Mouse (Mus musculus): ENCODE measurements around the gene Sfrp5. TPM values are rescaled to one million over a fixed set of nuclear protein-coding genes. Genes with fewer than 3 reads are reported as not detected.

The Sfrp5 gene
- 1.4 and 1.7 TPM in 2 replicates for polyA plus RNA-seq (2015; fragmentation: Nextera tagmentation; extraction: Ambion mirVana)

DNA sequence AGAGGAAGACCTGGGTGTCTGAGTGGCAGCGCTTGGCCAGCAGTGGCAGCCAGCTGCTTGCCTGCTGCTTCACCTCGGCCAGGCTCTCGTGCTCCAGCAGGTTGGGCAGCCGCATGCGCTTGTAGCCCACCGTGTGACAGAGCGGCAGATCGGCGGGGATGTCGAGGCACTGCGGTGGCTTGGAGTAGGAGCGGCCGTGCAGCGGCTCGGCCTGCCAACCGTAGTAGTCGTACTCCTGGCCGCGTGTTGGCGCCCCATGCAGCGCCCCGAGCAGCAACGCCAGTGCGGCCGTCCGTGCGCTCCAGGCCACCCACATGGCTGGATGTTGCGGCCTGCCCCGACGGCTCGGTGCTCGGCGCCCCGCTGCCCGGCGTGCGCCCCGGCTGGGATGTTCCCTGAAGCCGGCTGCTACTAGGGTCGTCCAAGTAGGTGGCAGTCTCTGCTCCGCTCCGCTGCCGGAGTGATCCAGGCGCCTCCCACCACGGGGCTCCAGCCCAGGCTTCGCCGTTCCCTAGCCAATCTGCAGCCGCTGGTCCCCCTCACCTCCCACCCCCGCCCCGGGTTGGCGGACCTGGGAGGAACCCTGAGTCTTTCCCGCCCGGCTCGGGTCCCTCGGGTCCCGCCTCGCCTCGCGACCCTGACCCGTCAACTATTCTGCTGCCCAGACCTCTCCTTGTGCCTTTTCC, at the start of gene Sfrp5:
TSS of gene Sfrp5 (minus strand) at position 557 of the 686 bp plus-strand sequence.
- WGBS: under 1% methylated on average over 60 of the region's 60 CpGs
- H3K36me3 ChIP-seq: no peaks in the 10 kb centered on the region
- peak within 1 kb of the TSS; percentile 64 for H3K4me2 ChIP-seq
- peak within 1 kb of the TSS; percentile 32; the same call in 1 of the 2 replicates for H3K9ac ChIP-seq
- H3K27me3 ChIP-seq: peaks cover 81% of the 10 kb centered on the region
- no peak for ATAC-seq (ENCODE audit: insufficient number of reproducible peaks, insufficient read depth, low FRiP score, low TSS enrichment, low read depth)
- no peak within 1 kb of the TSS for H3K27ac ChIP-seq
- H3K4me3 ChIP-seq: peak within 1 kb of the TSS; percentile 39
- no peaks in the 10 kb centered on the region for H3K9me3 ChIP-seq
- peaks cover 21% of the 10 kb centered on the region for H3K4me1 ChIP-seq

DNA sequence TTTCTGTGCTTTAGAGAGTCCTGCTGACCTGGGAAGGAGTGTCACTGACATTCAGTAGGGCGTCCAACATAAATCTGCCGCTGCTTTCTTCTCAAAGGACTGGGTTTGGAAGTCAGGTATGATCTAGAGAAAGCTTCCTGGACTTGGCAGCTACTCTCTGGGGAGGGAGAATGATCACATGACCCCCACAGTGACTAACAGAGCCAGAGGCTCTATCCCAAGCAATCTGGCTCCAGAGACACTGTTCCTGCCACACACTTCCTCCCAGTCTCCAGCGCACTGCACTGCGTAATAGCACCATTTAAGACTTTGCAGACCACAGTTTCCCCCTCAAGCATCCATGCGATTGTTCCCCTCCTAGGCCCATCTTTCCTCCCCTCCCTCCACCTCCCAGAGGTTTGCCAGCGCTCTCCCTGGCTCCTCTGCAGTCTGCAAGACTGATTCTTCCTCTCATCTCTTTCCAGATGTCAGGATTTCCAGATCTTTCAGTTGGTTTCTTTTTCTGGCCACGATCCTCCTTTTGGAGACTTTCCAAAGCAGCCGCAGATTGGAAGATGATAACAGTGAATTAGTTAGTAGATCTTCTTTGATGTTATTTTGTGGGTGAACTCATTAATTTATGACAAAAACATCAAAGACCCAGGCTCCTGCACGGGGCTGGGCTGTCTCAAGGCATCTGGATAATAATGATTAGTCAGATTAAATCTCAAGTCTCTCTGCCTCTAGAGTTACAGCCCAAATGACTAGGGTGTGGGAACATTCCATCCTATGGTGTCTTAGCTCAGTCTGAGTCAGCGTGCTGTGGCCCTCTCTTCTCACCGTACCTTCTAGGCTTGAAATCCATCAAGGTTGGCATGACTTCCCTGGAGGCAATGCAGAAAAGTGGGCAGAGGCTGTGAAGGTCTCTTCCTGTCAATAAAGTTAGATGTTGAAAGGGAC, 48.2 kb upstream of the Sfrp5 start:
- ATAC-seq (ENCODE audit: insufficient number of reproducible peaks, insufficient read depth, low FRiP score, low TSS enrichment, low read depth): no peak
- H3K27ac ChIP-seq: no peak overlapping the region
- no peaks in the 10 kb centered on the region for H3K36me3 ChIP-seq
- peaks cover 1% of the 10 kb centered on the region for H3K4me1 ChIP-seq
- peaks cover 16% of the 10 kb centered on the region for H3K27me3 ChIP-seq
- no peaks in the 10 kb centered on the region for H3K9me3 ChIP-seq
- no peak overlapping the region for H3K9ac ChIP-seq
- 53% methylated on average over 11 of the region's 11 CpGs for WGBS
- H3K4me3 ChIP-seq: no peak overlapping the region
- no peak overlapping the region for H3K4me2 ChIP-seq

DNA sequence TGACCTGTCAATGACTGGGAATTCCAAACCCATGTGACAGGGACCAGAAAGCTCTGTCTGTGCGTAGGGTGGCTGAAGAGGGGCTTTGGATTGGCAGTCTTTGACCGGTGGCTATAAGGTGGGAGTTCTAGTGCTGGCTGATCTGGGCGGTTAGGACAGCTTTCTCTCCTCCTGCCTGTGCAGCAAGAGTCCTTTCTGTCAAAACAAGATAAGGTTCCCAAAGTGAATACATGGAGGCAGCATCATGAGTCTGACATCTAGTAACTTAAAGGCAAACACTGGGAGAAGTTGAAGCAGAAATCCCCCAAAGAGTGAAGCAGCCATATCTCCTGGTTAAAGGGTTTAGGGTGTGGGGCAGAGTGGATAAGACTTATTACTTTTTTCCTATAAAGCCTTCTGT, 45.5 kb upstream of the Sfrp5 start, which contains the start of gene Golga7b:
TSS of gene Golga7b (plus strand) at position 56 of the 400 bp plus-strand sequence.
- Histone ChIP-seq H3K27me3 (no peaks in the 10 kb centered on the region; the same call in 1 of the 2 replicates), H3K27ac (no peak within 1 kb of the TSS), H3K9ac (0 out of 2 replicates have a peak within 1 kb of the TSS, but pooled peaks have one; percentile 11), H3K4me2 (no peak within 1 kb of the TSS), H3K36me3 (no peaks in the 10 kb centered on the region), H3K4me3 (no peak within 1 kb of the TSS), H3K9me3 (no peaks in the 10 kb centered on the region), H3K4me1 (no peaks in the 10 kb centered on the region)
- WGBS: 78% methylated on average over 3 of the region's 3 CpGs
- ATAC-seq (ENCODE audit: insufficient number of reproducible peaks, insufficient read depth, low FRiP score, low TSS enrichment, low read depth): no peak

DNA sequence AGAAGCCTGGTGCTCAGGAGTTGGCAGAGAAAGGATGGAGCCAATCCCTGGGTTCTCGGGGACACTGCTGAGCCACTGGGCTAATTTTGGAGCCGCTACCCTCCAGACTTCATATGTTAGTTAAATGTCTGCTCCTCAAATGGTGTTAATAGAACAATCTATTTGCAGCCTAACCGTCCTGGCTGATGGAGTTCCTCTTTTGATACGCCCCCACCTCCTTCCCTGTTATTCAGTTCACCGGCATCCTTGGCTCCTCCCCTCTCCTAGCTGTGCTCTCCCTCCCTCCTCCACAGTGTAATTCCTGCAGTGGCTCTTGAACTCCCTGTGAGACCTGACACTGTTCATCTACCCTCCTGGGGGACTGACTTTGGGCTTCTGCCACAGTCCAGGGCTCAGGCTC, 44.6 kb upstream of the Sfrp5 start:
- 50% methylated on average over 5 of the region's 5 CpGs for WGBS
- Histone ChIP-seq H3K4me2 (no peak overlapping the region), H3K4me1 (no peaks in the 10 kb centered on the region), H3K27ac (no peak overlapping the region), H3K9me3 (no peaks in the 10 kb centered on the region), H3K36me3 (no peaks in the 10 kb centered on the region), H3K27me3 (no peaks in the 10 kb centered on the region; the same call in 1 of the 2 replicates), H3K4me3 (no peak overlapping the region), H3K9ac (0 out of 2 replicates have a peak overlapping the region, but pooled peaks have one; percentile 11)
- no peak for ATAC-seq (ENCODE audit: insufficient number of reproducible peaks, insufficient read depth, low FRiP score, low TSS enrichment, low read depth)

DNA sequence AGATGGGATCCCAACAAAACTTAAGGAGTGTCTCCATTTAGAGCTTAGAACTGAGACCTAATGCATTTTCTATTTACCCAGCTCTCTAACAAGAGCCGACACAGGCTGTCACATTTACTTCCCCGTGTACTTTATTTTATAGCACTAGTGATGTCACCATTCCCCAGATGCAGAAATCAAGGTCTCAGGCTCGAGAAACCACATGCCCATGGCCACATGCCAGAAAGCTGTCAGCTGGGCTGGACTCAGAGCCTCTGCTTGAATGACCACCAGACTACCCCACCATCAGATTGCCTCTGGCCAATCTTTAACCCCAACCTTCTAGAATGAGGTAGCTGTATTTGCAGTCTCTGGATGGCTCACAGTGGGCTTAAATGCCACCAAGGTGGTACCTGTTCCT, 41.3 kb upstream of the Sfrp5 start:
- Histone ChIP-seq H3K9me3 (no peaks in the 10 kb centered on the region), H3K4me3 (no peak overlapping the region), H3K27me3 (no peaks in the 10 kb centered on the region; the same call in 1 of the 2 replicates), H3K4me2 (no peak overlapping the region), H3K4me1 (peaks cover 5% of the 10 kb centered on the region; the same call in 1 of the 2 replicates), H3K9ac (no peak overlapping the region), H3K36me3 (no peaks in the 10 kb centered on the region), H3K27ac (no peak overlapping the region)
- 73% methylated on average over 3 of the region's 3 CpGs for WGBS
- no peak for ATAC-seq (ENCODE audit: insufficient number of reproducible peaks, insufficient read depth, low FRiP score, low TSS enrichment, low read depth)

DNA sequence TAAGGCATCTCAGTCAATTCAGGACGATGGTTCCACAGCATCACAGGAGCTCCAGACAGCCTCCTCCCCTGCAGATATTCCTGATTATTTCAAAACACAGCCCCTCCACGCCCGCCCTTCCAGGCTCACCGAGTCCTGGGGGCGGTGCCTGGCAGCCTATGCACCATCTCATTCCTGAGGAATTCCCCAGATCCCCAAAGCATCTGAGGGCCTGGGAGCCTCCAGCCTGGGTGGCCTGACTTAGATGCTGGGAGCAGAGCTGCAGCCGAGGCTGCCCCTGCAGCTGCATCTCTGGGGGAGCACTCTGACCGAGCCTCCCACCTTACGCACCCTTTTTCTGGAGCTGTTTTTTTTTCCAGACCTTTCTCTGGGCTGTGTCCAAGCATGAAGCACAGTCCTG, 38.8 kb upstream of the Sfrp5 start:
- Histone ChIP-seq H3K36me3 (no peaks in the 10 kb centered on the region), H3K4me1 (peaks cover 5% of the 10 kb centered on the region; the same call in 1 of the 2 replicates), H3K27me3 (no peaks in the 10 kb centered on the region), H3K4me2 (no peak overlapping the region), H3K9ac (no peak overlapping the region), H3K9me3 (no peaks in the 10 kb centered on the region), H3K27ac (no peak overlapping the region), H3K4me3 (no peak overlapping the region)
- 41% methylated on average over 8 of the region's 8 CpGs for WGBS
- no peak for ATAC-seq (ENCODE audit: insufficient number of reproducible peaks, insufficient read depth, low FRiP score, low TSS enrichment, low read depth)

DNA sequence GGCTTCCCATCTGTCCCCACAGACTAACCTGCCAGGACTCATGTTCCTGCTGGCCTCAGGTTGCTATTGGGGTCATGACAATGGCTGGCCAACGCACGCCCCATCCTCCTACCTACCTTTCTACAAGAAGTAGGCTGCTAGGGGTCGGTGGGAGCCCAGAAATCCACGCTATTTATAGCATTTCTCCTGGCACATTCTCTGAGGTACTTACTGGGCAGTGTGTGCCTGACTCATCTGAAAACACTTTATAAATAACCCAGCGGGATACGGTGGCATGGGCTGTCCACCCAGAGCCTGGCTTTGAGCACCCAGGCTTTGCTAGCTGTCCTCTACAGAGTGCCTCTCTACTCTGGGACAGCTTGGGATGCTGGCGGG, 36.3 kb upstream of the Sfrp5 start:
- H3K27me3 ChIP-seq: no peaks in the 10 kb centered on the region; the same call in 1 of the 2 replicates
- no peak overlapping the region for H3K4me2 ChIP-seq
- peaks cover 5% of the 10 kb centered on the region; the same call in 1 of the 2 replicates for H3K4me1 ChIP-seq
- H3K36me3 ChIP-seq: no peaks in the 10 kb centered on the region
- no peak for ATAC-seq (ENCODE audit: insufficient number of reproducible peaks, insufficient read depth, low FRiP score, low TSS enrichment, low read depth)
- no peak overlapping the region for H3K9ac ChIP-seq
- 70% methylated on average over 7 of the region's 7 CpGs for WGBS
- no peak overlapping the region for H3K4me3 ChIP-seq
- H3K27ac ChIP-seq: no peak overlapping the region
- no peaks in the 10 kb centered on the region for H3K9me3 ChIP-seq

DNA sequence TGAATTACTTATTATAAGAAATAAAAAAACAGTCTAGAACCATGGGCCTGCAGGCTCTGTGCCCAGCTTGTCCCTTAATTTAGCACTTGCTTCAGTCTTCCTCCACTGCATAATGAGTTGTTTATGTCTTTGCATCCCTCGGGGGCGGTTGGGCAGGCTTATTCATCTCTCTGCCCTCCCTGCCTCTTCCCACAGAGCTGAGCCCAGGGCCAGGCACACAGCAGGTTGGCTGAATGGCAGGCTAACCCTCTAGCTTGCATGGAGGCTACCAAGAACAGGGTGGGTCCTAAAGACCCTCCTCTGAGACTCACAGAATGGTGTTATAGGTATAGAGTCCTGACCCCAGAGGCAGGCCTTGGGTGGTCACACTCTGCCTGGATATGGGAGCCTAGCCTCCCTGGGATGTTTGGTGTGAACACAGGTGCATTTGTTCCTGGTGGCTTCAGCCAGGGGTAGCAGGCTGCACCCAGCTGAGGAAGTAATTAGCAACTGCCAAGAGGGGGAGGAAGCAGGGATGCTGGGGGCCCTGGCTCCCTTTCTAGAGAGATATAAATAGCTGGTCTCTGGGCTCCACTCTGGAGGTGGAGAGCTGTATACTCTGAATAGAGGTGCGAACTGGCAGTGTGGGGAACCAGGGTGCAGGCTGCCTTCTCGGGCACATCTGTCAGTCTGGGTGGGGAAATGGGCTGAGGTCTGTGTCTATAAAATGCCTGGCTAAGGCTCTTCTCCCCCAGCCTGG, 35.7 kb upstream of the Sfrp5 start:
- no peaks in the 10 kb centered on the region; the same call in 1 of the 2 replicates for H3K27me3 ChIP-seq
- no peak for ATAC-seq (ENCODE audit: insufficient number of reproducible peaks, insufficient read depth, low FRiP score, low TSS enrichment, low read depth)
- H3K36me3 ChIP-seq: no peaks in the 10 kb centered on the region
- H3K4me2 ChIP-seq: no peak overlapping the region
- WGBS: 18% methylated on average over 4 of the region's 4 CpGs
- no peak overlapping the region for H3K4me3 ChIP-seq
- no peak overlapping the region for H3K9ac ChIP-seq
- no peak overlapping the region for H3K27ac ChIP-seq
- no peaks in the 10 kb centered on the region for H3K9me3 ChIP-seq
- peaks cover 5% of the 10 kb centered on the region; the same call in 1 of the 2 replicates for H3K4me1 ChIP-seq

DNA sequence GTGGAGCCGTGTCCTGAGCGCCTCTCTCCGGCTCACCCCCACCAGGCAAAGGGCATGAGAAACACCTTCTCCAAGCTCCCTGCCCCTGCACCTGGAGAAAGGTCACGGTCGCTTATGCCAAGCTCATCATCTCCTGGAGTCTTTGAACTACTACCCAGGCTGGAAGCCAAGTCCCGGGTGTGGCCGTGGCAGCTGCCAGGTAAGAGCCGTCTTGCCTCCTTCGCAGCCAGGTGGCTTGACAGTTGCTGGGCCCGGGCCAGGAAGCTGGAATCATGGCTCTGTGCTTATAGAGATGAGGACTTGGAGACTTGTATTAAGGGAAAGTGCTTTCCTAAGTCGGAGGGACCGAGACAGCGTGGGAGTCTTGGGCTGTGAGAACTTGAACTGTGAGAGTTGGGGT, 28.9 kb upstream of the Sfrp5 start:
- WGBS: 86% methylated on average over 13 of the region's 13 CpGs
- Histone ChIP-seq H3K36me3 (no peaks in the 10 kb centered on the region), H3K4me1 (no peaks in the 10 kb centered on the region), H3K9ac (no peak overlapping the region), H3K27me3 (no peaks in the 10 kb centered on the region; the same call in 1 of the 2 replicates), H3K9me3 (no peaks in the 10 kb centered on the region), H3K4me3 (no peak overlapping the region), H3K4me2 (no peak overlapping the region), H3K27ac (no peak overlapping the region)
- no peak for ATAC-seq (ENCODE audit: insufficient number of reproducible peaks, insufficient read depth, low FRiP score, low TSS enrichment, low read depth)

DNA sequence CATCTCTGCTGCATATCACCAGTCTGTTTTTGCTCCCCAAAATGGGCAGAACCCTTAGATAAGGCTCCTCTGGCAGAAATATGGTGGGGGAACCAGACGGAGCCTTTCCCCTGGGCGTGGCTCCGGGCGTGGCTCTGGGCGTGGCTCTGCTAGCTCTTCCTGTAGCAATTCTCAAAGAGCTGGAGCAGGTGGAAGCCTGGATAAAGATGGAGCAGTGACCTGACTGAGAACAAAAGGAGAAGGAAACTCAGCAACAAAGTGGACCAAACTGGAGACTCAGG, 28.2 kb upstream of the Sfrp5 start:
- Histone ChIP-seq H3K4me2 (no peak overlapping the region), H3K4me1 (no peaks in the 10 kb centered on the region), H3K9me3 (no peaks in the 10 kb centered on the region), H3K4me3 (no peak overlapping the region), H3K36me3 (no peaks in the 10 kb centered on the region), H3K27me3 (no peaks in the 10 kb centered on the region; the same call in 1 of the 2 replicates), H3K9ac (no peak overlapping the region), H3K27ac (no peak overlapping the region)
- no peak for ATAC-seq (ENCODE audit: insufficient number of reproducible peaks, insufficient read depth, low FRiP score, low TSS enrichment, low read depth)
- WGBS: 66% methylated on average over 5 of the region's 5 CpGs
